Mouse (Mus musculus): Measurements from ENCODE around the gene Slc9a8. TPM values are rescaled to one million over a fixed set of nuclear protein-coding genes. Genes with fewer than 3 reads are reported as not detected.

The Slc9a8 gene
- 19.9 and 21.6 TPM in 2 replicates for polyA plus RNA-seq (2014; fragmentation: Nextera tagmentation; extraction: Ambion mirVana)

DNA sequence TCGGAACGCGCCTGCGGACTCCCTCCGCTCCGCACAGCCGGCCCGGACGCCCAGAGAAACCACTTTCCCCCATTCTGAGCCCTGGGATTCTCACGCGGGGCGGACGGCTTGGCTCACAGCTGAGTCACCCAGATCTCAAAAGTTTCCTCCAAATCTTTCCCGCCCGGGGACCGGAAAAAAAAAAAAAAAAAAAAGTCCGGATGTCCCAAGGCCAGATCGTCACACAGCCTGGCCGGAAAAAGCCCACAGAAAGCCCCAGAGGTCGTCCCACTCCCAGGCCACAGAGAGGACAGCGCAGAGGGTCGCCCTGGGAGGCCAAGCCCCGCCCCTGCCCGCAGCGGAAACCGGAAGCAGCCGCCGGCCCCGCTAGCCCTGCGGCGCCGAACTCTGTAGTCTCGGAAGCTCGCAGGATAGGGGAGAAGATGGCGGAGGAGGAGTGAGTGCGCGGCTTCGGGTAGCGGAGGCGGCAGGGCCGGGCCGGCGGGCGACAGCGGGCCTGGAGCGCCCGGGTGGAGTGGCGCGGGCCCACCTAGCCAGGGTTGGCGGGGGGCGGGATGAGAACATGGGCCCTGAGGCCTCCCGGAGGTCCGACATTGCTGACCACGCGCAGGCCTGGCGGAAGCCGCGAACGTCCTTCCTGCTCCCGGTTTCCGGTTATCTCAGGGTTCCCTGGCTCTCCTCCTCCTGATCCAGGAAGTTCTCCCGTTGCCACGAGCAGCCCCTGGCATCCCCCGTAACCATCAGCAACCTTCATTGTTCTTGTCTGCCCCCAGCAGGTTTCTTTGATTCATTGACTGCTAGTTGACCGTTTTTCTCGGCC, at the start of gene Slc9a8:
Slc9a8 (plus strand) TSS at position 383 of the 820 bp plus-strand sequence.
- Histone ChIP-seq H3K27ac (ENCODE audit: low read depth, low read length) (peak within 1 kb of the TSS; percentile 98), H3K27me3 (ENCODE audit: control insufficient read depth, insufficient read depth, low read length) (no peaks in the 10 kb centered on the region), H3K4me1 (ENCODE audit: control insufficient read depth, insufficient read depth, low read length) (peaks cover 13% of the 10 kb centered on the region), H3K4me2 (peak within 1 kb of the TSS; percentile 89), H3K4me3 (ENCODE audit: low read depth, low read length) (peak within 1 kb of the TSS; percentile 90), H3K9ac (ENCODE audit: low read depth, low read length) (peak within 1 kb of the TSS; percentile 99), H3K36me3 (ENCODE audit: control insufficient read depth, insufficient read depth, low read length) (peaks cover 13% of the 10 kb centered on the region), H3K9me3 (replicated peaks; ENCODE audit: control insufficient read depth, low read length) (no peaks in the 10 kb centered on the region)
- ATAC-seq (replicated peaks; ENCODE audit: insufficient number of reproducible peaks, low FRiP score, low TSS enrichment) = peak; percentile 94
- 0% methylated on average over 55 of the region's 66 CpGs for WGBS (ENCODE audit: insufficient replicate concordance)

DNA sequence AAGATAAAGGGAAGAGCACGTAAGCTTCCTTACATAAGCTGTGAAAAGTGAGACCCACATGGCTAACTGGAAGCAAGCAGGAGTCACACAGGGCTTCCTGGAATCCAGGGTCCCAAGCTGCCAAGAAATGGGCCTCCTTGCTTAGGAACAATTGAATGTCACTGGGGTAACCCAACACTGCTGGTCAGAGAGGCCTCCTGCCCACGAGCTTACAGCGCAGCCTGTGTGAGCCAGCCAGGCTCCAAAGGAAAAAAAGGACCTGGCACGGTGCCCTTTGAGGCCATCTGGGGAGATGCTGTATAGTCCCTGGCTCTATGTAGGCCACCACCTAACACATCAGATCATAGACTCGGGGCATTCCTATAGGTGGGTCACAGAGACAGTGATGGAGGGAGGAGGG, 48.2 kb upstream of the Slc9a8 start:
- Histone ChIP-seq H3K4me3 (ENCODE audit: low read depth, low read length) (no peak overlapping the region), H3K27ac (ENCODE audit: low read depth, low read length) (no peak overlapping the region), H3K9ac (ENCODE audit: low read depth, low read length) (no peak overlapping the region), H3K36me3 (ENCODE audit: control insufficient read depth, insufficient read depth, low read length) (no peaks in the 10 kb centered on the region), H3K4me1 (ENCODE audit: control insufficient read depth, insufficient read depth, low read length) (no peaks in the 10 kb centered on the region), H3K9me3 (replicated peaks; ENCODE audit: control insufficient read depth, low read length) (no peaks in the 10 kb centered on the region), H3K4me2 (no peak overlapping the region), H3K27me3 (ENCODE audit: control insufficient read depth, insufficient read depth, low read length) (no peaks in the 10 kb centered on the region)
- ATAC-seq (replicated peaks; ENCODE audit: insufficient number of reproducible peaks, low FRiP score, low TSS enrichment) = no peak
- WGBS (ENCODE audit: insufficient replicate concordance) = 63% methylated on average over 5 of the region's 5 CpGs

DNA sequence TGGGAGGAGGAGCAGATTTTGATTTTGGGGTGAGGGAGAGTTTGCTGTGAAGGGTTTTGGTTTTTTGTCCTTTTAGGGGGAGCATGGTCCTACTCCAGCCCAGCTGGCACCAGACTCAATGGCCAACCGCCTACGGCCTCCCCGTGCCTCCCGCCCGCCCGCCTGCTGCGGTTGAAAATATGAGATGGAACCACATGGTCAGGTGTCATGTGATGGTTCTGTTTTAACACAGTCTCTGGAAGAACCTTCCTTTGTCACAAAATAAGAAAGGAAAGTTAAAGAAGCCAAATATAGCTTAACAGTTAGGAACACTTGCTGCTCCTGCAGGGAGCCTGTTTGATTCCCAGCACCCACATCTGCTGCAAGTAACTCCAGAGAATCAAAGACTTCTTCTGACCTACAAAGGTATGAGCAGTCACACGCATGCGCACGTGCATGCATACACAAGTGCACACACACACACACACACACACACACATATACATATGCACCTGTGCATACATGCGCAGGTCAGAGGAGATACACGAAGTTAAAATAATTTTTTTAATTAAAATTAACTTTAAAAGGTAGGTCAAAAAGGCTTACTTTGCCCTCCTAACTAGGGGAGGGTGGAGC, 47.2 kb upstream of the Slc9a8 start:
- Histone ChIP-seq H3K27me3 (ENCODE audit: control insufficient read depth, insufficient read depth, low read length) (no peaks in the 10 kb centered on the region), H3K4me3 (ENCODE audit: low read depth, low read length) (no peak overlapping the region), H3K9ac (ENCODE audit: low read depth, low read length) (no peak overlapping the region), H3K4me2 (no peak overlapping the region), H3K36me3 (ENCODE audit: control insufficient read depth, insufficient read depth, low read length) (no peaks in the 10 kb centered on the region), H3K9me3 (replicated peaks; ENCODE audit: control insufficient read depth, low read length) (no peaks in the 10 kb centered on the region), H3K4me1 (ENCODE audit: control insufficient read depth, insufficient read depth, low read length) (no peaks in the 10 kb centered on the region), H3K27ac (ENCODE audit: low read depth, low read length) (no peak overlapping the region)
- WGBS (ENCODE audit: insufficient replicate concordance) = 90% methylated on average over 12 of the region's 12 CpGs
- no peak for ATAC-seq (replicated peaks; ENCODE audit: insufficient number of reproducible peaks, low FRiP score, low TSS enrichment)

DNA sequence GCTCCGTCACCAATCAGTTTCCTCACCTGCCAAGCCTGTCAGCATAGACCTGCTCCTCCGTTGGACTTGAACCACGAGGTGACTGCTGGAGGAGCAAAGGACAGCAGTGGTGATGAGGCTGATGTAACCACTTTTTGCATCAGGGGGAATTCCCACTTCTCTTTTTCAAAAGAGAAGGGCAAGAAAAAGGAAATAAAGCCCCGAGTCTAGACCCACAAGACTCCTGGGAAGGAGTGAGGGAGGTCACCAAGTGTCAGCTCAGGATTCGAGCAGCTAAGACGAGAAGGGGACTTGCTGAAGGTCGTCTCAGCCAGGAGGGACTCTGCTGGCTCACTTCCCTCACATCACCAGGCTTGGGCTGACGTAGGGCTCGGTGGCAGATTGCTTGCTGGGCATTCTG, 46.4 kb upstream of the Slc9a8 start:
- H3K4me3 ChIP-seq (ENCODE audit: low read depth, low read length) = no peak overlapping the region
- H3K9ac ChIP-seq (ENCODE audit: low read depth, low read length) = no peak overlapping the region
- no peaks in the 10 kb centered on the region for H3K9me3 ChIP-seq (replicated peaks; ENCODE audit: control insufficient read depth, low read length)
- no peak for ATAC-seq (replicated peaks; ENCODE audit: insufficient number of reproducible peaks, low FRiP score, low TSS enrichment)
- H3K27ac ChIP-seq (ENCODE audit: low read depth, low read length) = no peak overlapping the region
- no peaks in the 10 kb centered on the region for H3K36me3 ChIP-seq (ENCODE audit: control insufficient read depth, insufficient read depth, low read length)
- 82% methylated on average over 9 of the region's 9 CpGs for WGBS (ENCODE audit: insufficient replicate concordance)
- H3K27me3 ChIP-seq (ENCODE audit: control insufficient read depth, insufficient read depth, low read length) = no peaks in the 10 kb centered on the region
- no peaks in the 10 kb centered on the region for H3K4me1 ChIP-seq (ENCODE audit: control insufficient read depth, insufficient read depth, low read length)
- no peak overlapping the region for H3K4me2 ChIP-seq

DNA sequence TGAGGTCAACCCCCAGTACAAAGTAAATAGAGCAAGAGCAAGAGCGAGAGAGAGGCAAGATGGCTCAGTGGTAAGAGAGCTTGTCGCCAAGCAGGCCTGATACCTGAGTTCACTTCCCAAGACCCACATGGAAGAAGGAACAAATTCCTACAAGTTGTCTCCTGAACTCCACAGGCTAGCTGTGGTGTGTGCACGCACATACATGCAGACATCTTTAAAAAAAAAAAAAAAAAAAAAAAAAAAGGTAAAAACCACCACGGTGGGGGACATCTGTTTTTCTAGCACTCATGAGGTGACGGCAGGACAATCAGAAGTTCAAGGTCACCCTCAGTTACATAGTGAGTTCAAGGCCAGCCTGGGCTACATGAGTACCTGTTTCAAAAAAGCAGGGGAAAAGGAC, 45.8 kb upstream of the Slc9a8 start:
- Histone ChIP-seq H3K4me3 (ENCODE audit: low read depth, low read length) (no peak overlapping the region), H3K27me3 (ENCODE audit: control insufficient read depth, insufficient read depth, low read length) (no peaks in the 10 kb centered on the region), H3K36me3 (ENCODE audit: control insufficient read depth, insufficient read depth, low read length) (no peaks in the 10 kb centered on the region), H3K4me1 (ENCODE audit: control insufficient read depth, insufficient read depth, low read length) (no peaks in the 10 kb centered on the region), H3K9ac (ENCODE audit: low read depth, low read length) (no peak overlapping the region), H3K27ac (ENCODE audit: low read depth, low read length) (peak overlapping the region; percentile 59), H3K9me3 (replicated peaks; ENCODE audit: control insufficient read depth, low read length) (no peaks in the 10 kb centered on the region), H3K4me2 (peak overlapping the region; percentile 31; the same call in 1 of the 2 replicates)
- WGBS (ENCODE audit: insufficient replicate concordance) = 91% methylated on average over 5 of the region's 5 CpGs
- no peak for ATAC-seq (replicated peaks; ENCODE audit: insufficient number of reproducible peaks, low FRiP score, low TSS enrichment)

DNA sequence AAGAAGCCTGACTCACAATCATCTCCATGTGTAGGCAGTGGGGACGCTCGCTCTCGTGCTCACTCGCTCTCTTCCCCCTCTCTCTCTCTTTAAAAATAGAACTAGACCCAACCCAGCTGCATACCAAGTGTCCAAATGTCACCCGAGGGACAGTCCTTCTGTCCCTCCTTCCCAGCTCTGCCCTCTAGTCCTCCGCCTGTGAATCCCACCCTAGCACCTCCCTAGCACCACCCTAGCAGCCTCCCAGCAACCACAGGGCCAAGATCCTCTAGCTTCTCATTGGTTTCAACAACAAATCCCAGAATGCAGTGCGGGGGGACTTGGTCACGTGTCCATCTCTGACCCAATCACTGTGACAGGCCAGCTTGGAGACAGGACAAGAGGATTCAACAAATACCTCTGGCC, 45.4 kb upstream of the Slc9a8 start:
- H3K4me2 ChIP-seq = peak overlapping the region; percentile 31
- H3K4me3 ChIP-seq (ENCODE audit: low read depth, low read length) = no peak overlapping the region
- no peaks in the 10 kb centered on the region for H3K36me3 ChIP-seq (ENCODE audit: control insufficient read depth, insufficient read depth, low read length)
- no peaks in the 10 kb centered on the region for H3K4me1 ChIP-seq (ENCODE audit: control insufficient read depth, insufficient read depth, low read length)
- H3K27me3 ChIP-seq (ENCODE audit: control insufficient read depth, insufficient read depth, low read length) = no peaks in the 10 kb centered on the region
- H3K27ac ChIP-seq (ENCODE audit: low read depth, low read length) = peak overlapping the region; percentile 59; the same call in 1 of the 2 replicates
- H3K9me3 ChIP-seq (replicated peaks; ENCODE audit: control insufficient read depth, low read length) = no peaks in the 10 kb centered on the region
- WGBS (ENCODE audit: insufficient replicate concordance) = 54% methylated on average over 8 of the region's 8 CpGs
- no peak overlapping the region for H3K9ac ChIP-seq (ENCODE audit: low read depth, low read length)
- ATAC-seq (replicated peaks; ENCODE audit: insufficient number of reproducible peaks, low FRiP score, low TSS enrichment) = no peak

DNA sequence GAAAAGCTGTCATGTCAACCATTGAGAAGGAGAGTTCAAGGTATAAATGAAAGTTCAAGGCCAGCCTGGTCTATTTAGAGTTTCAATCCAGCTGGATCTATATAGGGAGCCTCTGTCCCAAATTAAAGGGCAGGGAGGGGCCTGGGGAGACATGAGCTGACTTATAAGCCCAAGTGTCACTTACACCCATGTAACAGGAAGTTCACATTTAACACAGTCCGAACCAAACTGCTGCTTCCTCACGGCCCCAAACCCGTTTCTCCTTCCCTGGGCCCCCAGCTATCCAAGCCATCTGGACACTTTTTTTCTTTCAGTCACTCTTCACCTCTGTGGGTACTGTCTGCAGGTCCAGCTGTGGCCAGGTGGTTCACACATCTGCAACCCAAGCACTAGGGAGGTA, 43.8 kb upstream of the Slc9a8 start:
- H3K36me3 ChIP-seq (ENCODE audit: control insufficient read depth, insufficient read depth, low read length) = no peaks in the 10 kb centered on the region
- no peak overlapping the region for H3K9ac ChIP-seq (ENCODE audit: low read depth, low read length)
- H3K4me2 ChIP-seq = no peak overlapping the region
- H3K27me3 ChIP-seq (ENCODE audit: control insufficient read depth, insufficient read depth, low read length) = no peaks in the 10 kb centered on the region
- no peak overlapping the region for H3K4me3 ChIP-seq (ENCODE audit: low read depth, low read length)
- no peak for ATAC-seq (replicated peaks; ENCODE audit: insufficient number of reproducible peaks, low FRiP score, low TSS enrichment)
- no peaks in the 10 kb centered on the region for H3K9me3 ChIP-seq (replicated peaks; ENCODE audit: control insufficient read depth, low read length)
- H3K4me1 ChIP-seq (ENCODE audit: control insufficient read depth, insufficient read depth, low read length) = no peaks in the 10 kb centered on the region
- H3K27ac ChIP-seq (ENCODE audit: low read depth, low read length) = no peak overlapping the region
- 46% methylated on average over 3 of the region's 3 CpGs for WGBS (ENCODE audit: insufficient replicate concordance)

DNA sequence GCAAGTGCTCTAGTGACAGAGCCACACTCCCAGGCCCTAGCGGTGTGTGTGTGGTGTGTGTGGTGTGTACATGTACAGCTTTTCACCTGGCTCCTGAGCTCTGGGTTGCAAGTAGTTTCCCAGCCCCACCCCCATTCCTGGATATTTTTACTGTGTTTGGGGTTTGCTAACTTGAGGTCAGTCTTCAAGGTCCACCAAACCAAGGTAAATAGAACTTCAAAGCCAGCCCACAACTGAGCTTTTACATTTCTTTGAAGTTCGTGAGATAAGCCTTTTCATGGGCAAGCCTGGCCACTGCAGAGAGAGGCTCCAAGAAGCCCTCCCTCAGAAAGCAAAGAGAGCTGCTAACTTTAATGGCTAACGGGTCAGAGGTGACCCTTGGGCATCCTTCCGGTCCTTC, 42.5 kb upstream of the Slc9a8 start:
- 33% methylated on average over 4 of the region's 4 CpGs for WGBS (ENCODE audit: insufficient replicate concordance)
- Histone ChIP-seq H3K4me2 (no peak overlapping the region), H3K27ac (ENCODE audit: low read depth, low read length) (no peak overlapping the region), H3K9me3 (replicated peaks; ENCODE audit: control insufficient read depth, low read length) (no peaks in the 10 kb centered on the region), H3K4me1 (ENCODE audit: control insufficient read depth, insufficient read depth, low read length) (0 out of 2 replicates have a peak, but pooled peaks cover 5% of the 10 kb centered on the region), H3K9ac (ENCODE audit: low read depth, low read length) (no peak overlapping the region), H3K4me3 (ENCODE audit: low read depth, low read length) (no peak overlapping the region), H3K27me3 (ENCODE audit: control insufficient read depth, insufficient read depth, low read length) (no peaks in the 10 kb centered on the region), H3K36me3 (ENCODE audit: control insufficient read depth, insufficient read depth, low read length) (no peaks in the 10 kb centered on the region)
- no peak for ATAC-seq (replicated peaks; ENCODE audit: insufficient number of reproducible peaks, low FRiP score, low TSS enrichment)
